Mouse (Mus musculus) kidney, adult 2 months (tissue): ENCODE results near the gene Ambp. TPM values are rescaled to one million over a fixed set of nuclear protein-coding genes. Genes with fewer than 3 reads are reported as not detected.

Experiments used
- DNase-seq: peaks from one replicate; pipeline ENCODE4 v3.0.0; 2021
- H3K27ac ChIP-seq: fragments of 200-500 bp; 2 replicates; pipeline ENCODE4 v1.5.1; 2012; ENCODE audit warnings: low read depth, low read length, control low read depth, inconsistent platforms; ENCODE audit not compliant: insufficient read depth
- H3K27me3 ChIP-seq: fragments of 200-500 bp; replicated peaks from 2 replicates; pipeline ENCODE4 v1.6.1; 2012; ENCODE audit warnings: mild to moderate bottlenecking, moderate library complexity, low read length, inconsistent platforms; ENCODE audit not compliant: control insufficient read depth, insufficient read depth
- H3K36me3 ChIP-seq: fragments of 200-500 bp; 2 replicates; pipeline ENCODE4 v1.6.1; 2012; ENCODE audit warnings: mild to moderate bottlenecking, moderate library complexity, low read length, inconsistent platforms; ENCODE audit not compliant: control insufficient read depth, insufficient read depth
- H3K4me1 ChIP-seq: fragments of 200-500 bp; 2 replicates; pipeline ENCODE4 v1.6.1; 2011; ENCODE audit warnings: low read length; ENCODE audit not compliant: control insufficient read depth, insufficient read depth
- H3K4me3 ChIP-seq: fragments of 200-500 bp; 2 replicates; pipeline ENCODE4 v1.5.1; 2011; ENCODE audit warnings: mild to moderate bottlenecking, low read depth, low read length, control low read depth; ENCODE audit not compliant: insufficient read depth
- CTCF ChIP-seq: fragments of 200-500 bp; conservative IDR thresholded peaks from 2 replicates; pipeline ENCODE4 v1.5.1; 2011; ENCODE audit warnings: low read depth, mild to moderate bottlenecking, control low read depth, low read length, moderate library complexity, mixed read lengths; ENCODE audit not compliant: insufficient read depth, insufficient read length
- POLR2A ChIP-seq: fragments of 200-500 bp; IDR thresholded peaks from one replicate; pipeline ENCODE4 v1.6.1; 2011; ENCODE audit warnings: low read depth, low read length, control low read depth
- WGBS: fragments of 180-500 bp; shearing (Covaris S2); methylation state at CpG from one replicate; pipeline ENCODE4 v1.1.7; 2018; 5-methylcytosine and 5-hydroxymethylcytosine counted together
- polyA plus RNA-seq: library from polyadenylated mRNA; depleted of rRNA; stranded (reverse); fragments of >200 nt; gene quantifications from 2 replicates; pipeline ENCODE4 v1.2.3, GENCODE M21; 2012; rRNA removed

Ambp gene
- 2.7 and 3.9 TPM in 2 replicates for polyA plus RNA-seq

GRCm38 (mm10) chr4:63154699-63155098, at the start of gene Ambp:
Gene Ambp, minus strand, starts transcription at chr4:63154799.
- H3K27me3 ChIP-seq = no peaks in the 10 kb centered on the region
- no peak within 1 kb of the TSS for H3K4me3 ChIP-seq
- WGBS = 79% methylated on average over 5 of the region's 5 CpGs
- H3K27ac ChIP-seq = no peak within 1 kb of the TSS
- DNase-seq = no peak
- H3K36me3 ChIP-seq = no peaks in the 10 kb centered on the region
- TF ChIP-seq CTCF = no peak
- no peak for TF ChIP-seq POLR2A
- H3K4me1 ChIP-seq = peaks cover 16% of the 10 kb centered on the region

GRCm38 (mm10) chr4:63203874-63204273, 49.3 kb upstream of the Ambp start:
- Histone ChIP-seq H3K27me3 (no peaks in the 10 kb centered on the region), H3K36me3 (no peaks in the 10 kb centered on the region), H3K4me1 (no peaks in the 10 kb centered on the region), H3K27ac (no peak overlapping the region), H3K4me3 (no peak overlapping the region)
- DNase-seq = no peak
- WGBS = 90% methylated on average over 7 of the region's 7 CpGs
- no peak for TF ChIP-seq POLR2A

GRCm38 (mm10) chr4:63199366-63199765, 44.8 kb upstream of the Ambp start:
- H3K27ac ChIP-seq = no peak overlapping the region
- TF ChIP-seq POLR2A = no peak
- TF ChIP-seq CTCF = no peak
- no peak overlapping the region for H3K4me3 ChIP-seq
- H3K27me3 ChIP-seq = no peaks in the 10 kb centered on the region
- DNase-seq = no peak
- H3K4me1 ChIP-seq = no peaks in the 10 kb centered on the region
- H3K36me3 ChIP-seq = no peaks in the 10 kb centered on the region
- 92% methylated on average over 5 of the region's 5 CpGs for WGBS

GRCm38 (mm10) chr4:63194366-63194765, 39.8 kb upstream of the Ambp start:
- WGBS = 83% methylated on average over 2 of the region's 2 CpGs
- no peaks in the 10 kb centered on the region for H3K27me3 ChIP-seq
- H3K36me3 ChIP-seq = no peaks in the 10 kb centered on the region
- no peak overlapping the region for H3K4me3 ChIP-seq
- TF ChIP-seq POLR2A (no peak), CTCF (no peak)
- no peak overlapping the region for H3K27ac ChIP-seq
- DNase-seq = no peak
- H3K4me1 ChIP-seq = no peaks in the 10 kb centered on the region

- no peak for DNase-seq
- H3K4me3 ChIP-seq = no peak overlapping the region
- no peak overlapping the region for H3K27ac ChIP-seq
- peaks cover 4% of the 10 kb centered on the region for H3K4me1 ChIP-seq
- no peaks in the 10 kb centered on the region for H3K27me3 ChIP-seq
- H3K36me3 ChIP-seq = no peaks in the 10 kb centered on the region
- WGBS = 76% methylated on average over 5 of the region's 5 CpGs
- TF ChIP-seq CTCF (no peak), POLR2A (no peak)
These were observed 37.0 kb upstream of the Ambp start for GRCm38 (mm10) chr4:63191641-63192040.

- no peaks in the 10 kb centered on the region for H3K36me3 ChIP-seq
- WGBS = 28% methylated on average over 21 of the region's 21 CpGs
- H3K27ac ChIP-seq = no peak overlapping the region
- no peaks in the 10 kb centered on the region for H3K27me3 ChIP-seq
- peaks cover 5% of the 10 kb centered on the region for H3K4me1 ChIP-seq
- TF ChIP-seq CTCF (no peak), POLR2A (no peak)
- DNase-seq = peak; percentile 51
- H3K4me3 ChIP-seq = no peak overlapping the region
These were observed 31.8 kb upstream of the Ambp start for GRCm38 (mm10) chr4:63186281-63186870.

GRCm38 (mm10) chr4:63181556-63181955, 27.0 kb upstream of the Ambp start:
- WGBS = 3% methylated on average over 5 of the region's 5 CpGs

More at GRCm38 (mm10) chr4:63181556-63181955, 27.0 kb upstream of the Ambp start:
- Histone ChIP-seq H3K27me3 (no peaks in the 10 kb centered on the region), H3K36me3 (no peaks in the 10 kb centered on the region), H3K27ac (no peak overlapping the region), H3K4me1 (peaks cover under 1% of the 10 kb centered on the region; the same call in 1 of the 2 replicates), H3K4me3 (no peak overlapping the region)
- TF ChIP-seq POLR2A (no peak), CTCF (peak; percentile 99)
- peak; percentile 78 for DNase-seq
